Mouse (Mus musculus): ENCODE measurements around the gene Dennd1b. TPM values are rescaled to one million over a fixed set of nuclear protein-coding genes. Genes with fewer than 3 reads are reported as not detected.

Dennd1b gene
- polyA plus RNA-seq, 1 experiment: 0.81 TPM

DNA sequence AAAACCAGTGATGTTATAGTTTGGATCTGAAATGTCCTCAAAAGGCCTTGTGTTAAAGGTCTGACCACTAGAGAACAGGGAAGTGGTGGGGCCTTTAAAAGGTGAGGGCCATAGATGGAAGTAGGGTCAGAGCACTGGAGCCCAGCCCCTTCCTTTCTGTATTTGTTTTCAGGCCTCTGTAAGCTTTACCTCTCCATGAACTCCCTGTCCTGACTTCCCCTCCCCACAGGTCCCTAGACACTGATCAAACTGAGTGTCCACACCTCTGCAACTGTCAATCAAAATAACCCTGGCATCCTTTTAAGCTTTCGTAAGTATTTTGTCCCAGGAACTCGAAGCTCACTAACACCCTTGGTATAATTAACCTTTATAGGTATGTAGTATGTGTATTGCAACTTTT, 39.0 kb upstream of the Dennd1b start:
- H3K4me3 ChIP-seq (ENCODE audit: insufficient read depth, poor library complexity, severe bottlenecking): no peak overlapping the region
- no peaks in the 10 kb centered on the region for H3K79me2 ChIP-seq (ENCODE audit: control insufficient read depth, insufficient read depth)
- H3K27me3 ChIP-seq (ENCODE audit: control insufficient read depth, insufficient read depth, insufficient read length): no peaks in the 10 kb centered on the region
- TF ChIP-seq MYOD1 (IDR thresholded peaks at IDR 0.05; ENCODE audit: control insufficient read depth, insufficient read length, low read depth) (no peak), FOSL1 (IDR thresholded peaks at IDR 0.05; ENCODE audit: insufficient read depth, low read length, poor library complexity, severe bottlenecking) (no peak), CEBPB (IDR thresholded peaks at IDR 0.05; ENCODE audit: low read depth) (no peak), USF1 (IDR thresholded peaks at IDR 0.05; ENCODE audit: low read depth) (no peak), CTCF (IDR thresholded peaks at IDR 0.05; ENCODE audit: control insufficient read depth, insufficient read depth, insufficient read length) (no peak), MYOG (IDR thresholded peaks at IDR 0.05; ENCODE audit: control insufficient read depth, extremely low read depth, insufficient read length) (no peak), MAX (IDR thresholded peaks at IDR 0.05) (no peak)
- H3K36me3 ChIP-seq (ENCODE audit: control insufficient read depth, insufficient read depth): no peaks in the 10 kb centered on the region
- H3K79me3 ChIP-seq (ENCODE audit: low read depth): no peaks in the 10 kb centered on the region
- H3ac ChIP-seq (ENCODE audit: control insufficient read depth, insufficient read length, low read depth): no peak overlapping the region

DNA sequence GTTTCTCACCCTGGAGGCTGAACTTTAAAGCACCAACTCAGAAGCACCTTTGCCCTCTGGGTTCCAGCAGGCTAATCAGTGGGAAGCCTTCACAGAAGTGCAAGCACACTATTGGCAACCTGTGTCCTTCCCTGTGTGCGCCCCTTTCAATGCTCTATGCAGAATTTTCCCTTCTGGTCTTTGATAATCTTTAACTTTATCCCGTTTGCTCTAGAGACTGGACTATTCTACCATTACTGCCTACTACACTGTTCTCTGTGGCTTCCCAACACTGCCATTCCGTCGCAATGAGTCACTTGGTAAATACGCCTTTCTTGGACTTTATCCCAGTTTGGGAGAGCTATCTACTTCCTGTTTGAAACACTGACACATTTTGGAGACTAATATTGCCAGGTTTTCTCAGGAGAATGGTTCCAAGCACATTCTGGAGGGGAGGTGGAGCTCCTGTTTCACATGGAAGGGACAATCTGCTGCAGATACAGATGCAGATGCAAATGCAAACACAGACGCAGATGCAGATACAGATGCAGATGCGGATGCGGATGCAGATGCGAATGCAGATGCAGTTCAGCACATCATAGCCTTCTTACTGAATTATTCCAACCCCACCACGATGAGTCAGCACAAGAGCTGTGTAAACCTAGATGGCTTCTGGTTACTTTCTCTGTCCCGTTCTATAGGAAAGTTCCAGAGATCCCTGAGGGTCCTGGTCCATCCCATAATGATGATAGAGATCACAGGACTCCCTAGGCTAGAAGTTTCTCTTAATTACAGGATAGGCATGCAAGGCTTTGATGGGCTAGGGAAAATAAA, 34.4 kb upstream of the Dennd1b start:
- H3ac ChIP-seq (ENCODE audit: control insufficient read depth, insufficient read length, low read depth): no peak overlapping the region
- TF ChIP-seq MYOD1 (IDR thresholded peaks at IDR 0.05; ENCODE audit: control insufficient read depth, insufficient read length, low read depth): no peak
- TF ChIP-seq FOSL1 (IDR thresholded peaks at IDR 0.05; ENCODE audit: insufficient read depth, low read length, poor library complexity, severe bottlenecking): peak; percentile 65
- no peaks in the 10 kb centered on the region for H3K27me3 ChIP-seq (ENCODE audit: control insufficient read depth, insufficient read depth, insufficient read length)
- no peak overlapping the region for H3K4me3 ChIP-seq (ENCODE audit: insufficient read depth, poor library complexity, severe bottlenecking)
- H3K36me3 ChIP-seq (ENCODE audit: control insufficient read depth, insufficient read depth): no peaks in the 10 kb centered on the region
- H3K79me2 ChIP-seq (ENCODE audit: control insufficient read depth, insufficient read depth): no peaks in the 10 kb centered on the region
- H3K79me3 ChIP-seq (ENCODE audit: low read depth): no peaks in the 10 kb centered on the region

DNA sequence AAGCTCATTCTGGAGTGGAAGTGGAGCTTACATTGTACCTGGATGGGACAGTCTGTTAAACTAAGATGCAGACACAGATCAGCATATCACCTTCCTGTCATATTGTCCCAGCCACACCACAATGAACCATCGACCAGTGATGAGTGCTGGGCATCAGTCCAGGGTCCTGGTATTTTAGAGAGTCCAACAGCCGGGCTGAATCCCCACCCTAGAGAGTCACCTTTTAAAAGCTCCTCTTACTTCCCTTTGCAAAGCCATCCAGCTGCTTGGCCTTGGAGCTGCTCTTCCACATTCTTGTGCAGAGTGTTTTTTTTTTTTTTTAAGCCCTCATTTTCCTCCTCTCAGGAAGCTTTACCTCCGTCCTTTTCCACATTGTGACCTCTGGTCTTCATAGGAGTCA, 33.2 kb upstream of the Dennd1b start:
- H3K4me3 ChIP-seq (ENCODE audit: insufficient read depth, poor library complexity, severe bottlenecking): no peak overlapping the region
- TF ChIP-seq MYOG (IDR thresholded peaks at IDR 0.05; ENCODE audit: control insufficient read depth, extremely low read depth, insufficient read length) (no peak), MYOD1 (IDR thresholded peaks at IDR 0.05; ENCODE audit: control insufficient read depth, insufficient read length, low read depth) (peak; percentile 71)
- no peak overlapping the region for H3ac ChIP-seq (ENCODE audit: control insufficient read depth, insufficient read length, low read depth)
- no peaks in the 10 kb centered on the region for H3K36me3 ChIP-seq (ENCODE audit: control insufficient read depth, insufficient read depth)
- no peaks in the 10 kb centered on the region for H3K79me3 ChIP-seq (ENCODE audit: low read depth)
- no peaks in the 10 kb centered on the region for H3K79me2 ChIP-seq (ENCODE audit: control insufficient read depth, insufficient read depth)
- H3K27me3 ChIP-seq (ENCODE audit: control insufficient read depth, insufficient read depth, insufficient read length): no peaks in the 10 kb centered on the region

DNA sequence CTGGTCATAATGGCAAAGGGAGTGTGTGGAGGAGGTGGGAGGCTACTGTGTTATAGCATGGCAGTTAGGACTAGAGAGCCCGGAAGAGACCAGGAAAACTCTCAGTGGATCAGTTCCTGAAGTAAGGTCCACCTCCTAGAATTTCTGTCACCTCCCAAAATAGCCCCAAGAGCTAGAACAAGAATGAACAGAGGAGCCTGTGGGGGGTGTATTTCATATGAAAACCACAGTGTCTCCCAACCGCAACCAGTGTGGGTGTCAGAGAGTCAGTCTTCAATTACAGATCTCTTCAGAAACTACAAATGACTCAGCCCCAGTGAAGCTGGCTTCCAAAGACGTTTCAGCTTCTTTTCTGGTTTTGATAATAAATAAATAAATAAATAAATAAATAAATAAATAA, 32.4 kb upstream of the Dennd1b start:
- H3K4me3 ChIP-seq (ENCODE audit: insufficient read depth, poor library complexity, severe bottlenecking): no peak overlapping the region
- no peaks in the 10 kb centered on the region for H3K79me3 ChIP-seq (ENCODE audit: low read depth)
- no peaks in the 10 kb centered on the region for H3K79me2 ChIP-seq (ENCODE audit: control insufficient read depth, insufficient read depth)
- no peaks in the 10 kb centered on the region for H3K27me3 ChIP-seq (ENCODE audit: control insufficient read depth, insufficient read depth, insufficient read length)
- TF ChIP-seq CEBPB (IDR thresholded peaks at IDR 0.05; ENCODE audit: low read depth) (no peak), MYOG (IDR thresholded peaks at IDR 0.05; ENCODE audit: control insufficient read depth, extremely low read depth, insufficient read length) (no peak), CTCF (IDR thresholded peaks at IDR 0.05; ENCODE audit: control insufficient read depth, insufficient read depth, insufficient read length) (no peak), USF1 (IDR thresholded peaks at IDR 0.05; ENCODE audit: low read depth) (no peak), FOSL1 (IDR thresholded peaks at IDR 0.05; ENCODE audit: insufficient read depth, low read length, poor library complexity, severe bottlenecking) (no peak), MYOD1 (IDR thresholded peaks at IDR 0.05; ENCODE audit: control insufficient read depth, insufficient read length, low read depth) (no peak), MAX (IDR thresholded peaks at IDR 0.05) (no peak)
- no peaks in the 10 kb centered on the region for H3K36me3 ChIP-seq (ENCODE audit: control insufficient read depth, insufficient read depth)
- no peak overlapping the region for H3ac ChIP-seq (ENCODE audit: control insufficient read depth, insufficient read length, low read depth)

DNA sequence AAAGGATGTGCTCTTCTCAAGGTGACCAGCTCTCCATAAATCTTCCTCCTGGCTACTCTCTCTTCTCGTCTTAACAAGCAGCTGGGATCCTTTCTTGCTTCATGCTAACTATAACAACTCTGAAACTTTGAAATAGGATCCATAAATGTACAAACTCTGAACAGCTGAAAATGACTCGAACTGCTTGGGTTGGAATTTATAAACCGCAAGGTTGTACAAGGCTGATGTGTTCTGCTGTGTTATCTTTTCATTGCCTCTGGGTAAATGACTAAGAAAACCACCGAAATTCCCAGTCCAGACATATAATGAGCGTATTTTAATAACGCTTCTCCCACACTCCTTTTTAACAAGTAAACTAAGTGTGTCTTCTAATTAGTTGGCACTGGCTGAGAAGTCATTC, 27.1 kb upstream of the Dennd1b start:
- no peak overlapping the region for H3K4me3 ChIP-seq (ENCODE audit: insufficient read depth, poor library complexity, severe bottlenecking)
- no peak overlapping the region for H3ac ChIP-seq (ENCODE audit: control insufficient read depth, insufficient read length, low read depth)
- H3K79me2 ChIP-seq (ENCODE audit: control insufficient read depth, insufficient read depth): no peaks in the 10 kb centered on the region
- no peaks in the 10 kb centered on the region for H3K79me3 ChIP-seq (ENCODE audit: low read depth)
- H3K36me3 ChIP-seq (ENCODE audit: control insufficient read depth, insufficient read depth): no peaks in the 10 kb centered on the region
- TF ChIP-seq CEBPB (IDR thresholded peaks at IDR 0.05; ENCODE audit: low read depth) (peak; percentile 44), MAX (IDR thresholded peaks at IDR 0.05) (no peak), MYOG (IDR thresholded peaks at IDR 0.05; ENCODE audit: control insufficient read depth, extremely low read depth, insufficient read length) (no peak), MYOD1 (IDR thresholded peaks at IDR 0.05; ENCODE audit: control insufficient read depth, insufficient read length, low read depth) (no peak), FOSL1 (IDR thresholded peaks at IDR 0.05; ENCODE audit: insufficient read depth, low read length, poor library complexity, severe bottlenecking) (peak; percentile 68)
- no peaks in the 10 kb centered on the region for H3K27me3 ChIP-seq (ENCODE audit: control insufficient read depth, insufficient read depth, insufficient read length)

DNA sequence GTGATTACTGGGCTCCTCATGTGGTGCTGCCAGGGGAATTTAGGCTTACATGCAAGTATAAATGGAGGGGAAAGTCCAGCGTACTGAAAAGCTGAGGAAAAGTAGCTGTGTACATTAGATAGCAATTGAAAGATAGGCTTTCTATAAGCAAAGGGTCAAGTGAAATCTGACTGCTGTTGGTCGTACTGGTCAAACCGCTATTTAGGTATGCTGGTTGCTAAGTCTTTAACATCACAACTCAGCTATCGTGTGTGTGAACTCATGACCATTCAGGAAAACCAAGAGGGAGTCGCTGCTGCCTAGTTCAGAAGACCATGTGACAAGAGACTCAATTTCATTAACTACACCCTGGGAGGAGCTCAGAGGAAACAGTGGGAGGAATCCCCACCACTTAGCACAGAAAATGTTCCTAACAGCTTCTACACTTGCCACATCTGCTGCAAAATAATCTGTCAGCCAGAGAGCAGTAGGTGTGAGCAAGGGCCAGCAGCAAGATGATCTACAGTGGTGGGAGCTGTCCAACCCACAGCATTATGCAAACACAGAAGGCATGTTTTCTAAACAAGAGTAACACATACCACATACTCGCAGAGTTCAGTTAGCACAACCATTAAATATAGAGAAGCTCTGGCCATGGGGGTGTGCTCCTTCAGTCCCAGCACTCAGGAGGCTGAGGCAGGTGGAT, 25.4 kb upstream of the Dennd1b start:
- H3K4me3 ChIP-seq (ENCODE audit: insufficient read depth, poor library complexity, severe bottlenecking): no peak overlapping the region
- no peak overlapping the region for H3ac ChIP-seq (ENCODE audit: control insufficient read depth, insufficient read length, low read depth)
- H3K36me3 ChIP-seq (ENCODE audit: control insufficient read depth, insufficient read depth): no peaks in the 10 kb centered on the region
- H3K79me2 ChIP-seq (ENCODE audit: control insufficient read depth, insufficient read depth): no peaks in the 10 kb centered on the region
- TF ChIP-seq CTCF (IDR thresholded peaks at IDR 0.05; ENCODE audit: control insufficient read depth, insufficient read depth, insufficient read length) (no peak), MYOD1 (IDR thresholded peaks at IDR 0.05; ENCODE audit: control insufficient read depth, insufficient read length, low read depth) (no peak), CEBPB (IDR thresholded peaks at IDR 0.05; ENCODE audit: low read depth) (no peak), MAX (IDR thresholded peaks at IDR 0.05) (no peak), FOSL1 (IDR thresholded peaks at IDR 0.05; ENCODE audit: insufficient read depth, low read length, poor library complexity, severe bottlenecking) (no peak), USF1 (IDR thresholded peaks at IDR 0.05; ENCODE audit: low read depth) (no peak), MYOG (IDR thresholded peaks at IDR 0.05; ENCODE audit: control insufficient read depth, extremely low read depth, insufficient read length) (no peak)
- H3K27me3 ChIP-seq (ENCODE audit: control insufficient read depth, insufficient read depth, insufficient read length): no peaks in the 10 kb centered on the region
- H3K79me3 ChIP-seq (ENCODE audit: low read depth): no peaks in the 10 kb centered on the region
